Mouse (Mus musculus): Measurements from ENCODE around the gene Ywhab. TPM values are rescaled to one million over a fixed set of nuclear protein-coding genes. Genes with fewer than 3 reads are reported as not detected.
A peak's percentile ranks its signal among the peaks of the same experiment; 100 is the strongest.

Gene Ywhab
- 18.6 and 40.5 TPM in 2 replicates for polyA plus RNA-seq (2012; ENCODE audit: insufficient read depth, low replicate concordance)

DNA sequence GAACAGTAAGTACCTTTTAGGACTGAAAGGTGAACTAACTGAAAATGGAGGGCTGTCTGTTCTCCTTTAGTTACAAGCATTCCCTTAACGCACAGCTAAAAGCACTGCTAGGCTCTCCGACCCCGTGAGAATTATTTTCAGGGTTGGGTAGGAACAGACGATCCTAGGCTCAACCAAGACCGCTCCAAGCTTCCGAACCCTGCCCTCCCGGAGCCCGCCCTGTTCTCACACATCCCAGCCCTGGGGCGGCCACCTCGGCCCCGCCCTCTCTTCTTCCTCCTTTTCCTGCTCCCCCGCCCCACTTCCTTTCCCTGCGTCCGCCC lies at the start of gene Ywhab:
Gene Ywhab (plus strand): TSS at position 307 of the 323 bp plus-strand sequence.
- no peaks in the 10 kb centered on the region for H3K27me3 ChIP-seq (replicated peaks)
- TF ChIP-seq FLI1 (IDR thresholded peaks at IDR 0.05; ENCODE audit: low read length) (no peak), GATA1 (IDR thresholded peaks at IDR 0.05; ENCODE audit: borderline replicate concordance, low read length) (no peak)
- H3K4me1 ChIP-seq: peaks cover 56% of the 10 kb centered on the region
- peak within 1 kb of the TSS; percentile 99 for H3K4me3 ChIP-seq (replicated peaks)
- peaks cover 24% of the 10 kb centered on the region for H3K36me3 ChIP-seq (replicated peaks; ENCODE audit: low read length)
- H3K9me3 ChIP-seq: no peaks in the 10 kb centered on the region; the same call in 1 of the 2 replicates

DNA sequence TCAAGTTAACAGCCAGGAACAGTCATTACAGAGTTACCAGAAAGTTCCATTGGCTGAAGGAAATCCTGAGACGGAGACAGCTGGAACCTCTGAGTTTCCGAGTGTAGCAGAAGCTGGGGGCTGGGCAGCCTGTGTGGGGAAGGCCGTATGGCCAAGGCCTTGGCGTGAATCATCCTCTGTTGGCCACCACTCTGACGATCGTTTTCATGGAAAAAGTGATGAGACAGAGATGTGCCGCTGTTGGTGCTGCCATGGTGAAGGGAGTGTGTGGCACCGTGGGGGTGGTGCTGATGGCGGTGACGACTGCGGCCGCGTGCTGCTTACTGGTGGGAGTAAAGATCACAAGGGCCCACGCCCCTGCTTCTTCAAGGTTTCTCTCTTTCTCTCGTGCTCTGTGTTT lies 48.5 kb upstream of the Ywhab start:
- TF ChIP-seq GATA1 (IDR thresholded peaks at IDR 0.05; ENCODE audit: borderline replicate concordance, low read length) (no peak), FLI1 (IDR thresholded peaks at IDR 0.05; ENCODE audit: low read length) (no peak)
- Histone ChIP-seq H3K27me3 (replicated peaks) (peaks cover 48% of the 10 kb centered on the region), H3K4me3 (replicated peaks) (no peak overlapping the region), H3K9me3 (no peaks in the 10 kb centered on the region), H3K36me3 (replicated peaks; ENCODE audit: low read length) (no peaks in the 10 kb centered on the region), H3K4me1 (no peaks in the 10 kb centered on the region)

DNA sequence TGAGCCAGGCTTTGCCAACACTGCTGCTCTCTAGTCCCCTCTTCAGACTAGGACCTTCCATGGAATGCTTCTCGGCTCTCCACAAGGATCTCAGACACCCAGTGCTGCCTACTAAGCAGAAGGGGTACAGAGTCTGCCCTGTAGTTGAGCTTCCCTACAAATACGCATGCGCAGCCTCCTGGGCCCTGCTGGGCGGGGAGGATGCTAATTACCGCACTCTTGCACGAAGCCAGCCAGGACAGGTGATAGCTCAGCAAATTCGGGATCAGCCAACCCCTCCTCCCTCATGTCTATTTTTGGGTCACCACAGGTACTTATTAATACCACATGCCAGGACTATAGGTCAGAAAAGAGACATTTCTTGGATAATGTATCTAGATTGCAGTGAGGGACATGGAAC lies 46.8 kb upstream of the Ywhab start:
- Histone ChIP-seq H3K27me3 (replicated peaks) (peaks cover 47% of the 10 kb centered on the region), H3K4me1 (no peaks in the 10 kb centered on the region), H3K4me3 (replicated peaks) (no peak overlapping the region), H3K9me3 (no peaks in the 10 kb centered on the region), H3K36me3 (replicated peaks; ENCODE audit: low read length) (no peaks in the 10 kb centered on the region)
- TF ChIP-seq FLI1 (IDR thresholded peaks at IDR 0.05; ENCODE audit: low read length) (no peak), GATA1 (IDR thresholded peaks at IDR 0.05; ENCODE audit: borderline replicate concordance, low read length) (no peak)

DNA sequence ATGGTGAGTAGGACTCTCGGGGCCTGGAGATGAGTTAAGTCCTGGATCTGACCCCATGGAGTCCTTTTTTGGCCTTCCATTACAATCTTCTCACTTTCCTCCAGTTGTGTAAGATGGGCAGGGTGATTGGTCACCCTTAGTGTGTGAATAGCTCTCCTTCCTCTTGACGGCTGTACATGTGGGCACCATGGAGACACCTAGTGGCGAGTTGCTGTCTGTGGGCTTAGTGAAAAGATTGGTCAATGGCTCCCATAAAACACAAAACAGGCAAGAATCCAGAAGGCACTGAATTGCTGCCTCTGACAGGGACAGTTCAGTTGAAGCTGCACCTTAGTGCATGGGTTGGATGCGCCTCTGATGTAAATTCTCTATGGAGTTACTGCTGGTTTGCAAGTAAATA lies 43.0 kb upstream of the Ywhab start:
- no peaks in the 10 kb centered on the region for H3K9me3 ChIP-seq
- H3K36me3 ChIP-seq (replicated peaks; ENCODE audit: low read length): no peaks in the 10 kb centered on the region
- no peak for TF ChIP-seq GATA1 (IDR thresholded peaks at IDR 0.05; ENCODE audit: borderline replicate concordance, low read length)
- no peak for TF ChIP-seq FLI1 (IDR thresholded peaks at IDR 0.05; ENCODE audit: low read length)
- peaks cover 46% of the 10 kb centered on the region for H3K27me3 ChIP-seq (replicated peaks)
- no peaks in the 10 kb centered on the region for H3K4me1 ChIP-seq
- no peak overlapping the region for H3K4me3 ChIP-seq (replicated peaks)

DNA sequence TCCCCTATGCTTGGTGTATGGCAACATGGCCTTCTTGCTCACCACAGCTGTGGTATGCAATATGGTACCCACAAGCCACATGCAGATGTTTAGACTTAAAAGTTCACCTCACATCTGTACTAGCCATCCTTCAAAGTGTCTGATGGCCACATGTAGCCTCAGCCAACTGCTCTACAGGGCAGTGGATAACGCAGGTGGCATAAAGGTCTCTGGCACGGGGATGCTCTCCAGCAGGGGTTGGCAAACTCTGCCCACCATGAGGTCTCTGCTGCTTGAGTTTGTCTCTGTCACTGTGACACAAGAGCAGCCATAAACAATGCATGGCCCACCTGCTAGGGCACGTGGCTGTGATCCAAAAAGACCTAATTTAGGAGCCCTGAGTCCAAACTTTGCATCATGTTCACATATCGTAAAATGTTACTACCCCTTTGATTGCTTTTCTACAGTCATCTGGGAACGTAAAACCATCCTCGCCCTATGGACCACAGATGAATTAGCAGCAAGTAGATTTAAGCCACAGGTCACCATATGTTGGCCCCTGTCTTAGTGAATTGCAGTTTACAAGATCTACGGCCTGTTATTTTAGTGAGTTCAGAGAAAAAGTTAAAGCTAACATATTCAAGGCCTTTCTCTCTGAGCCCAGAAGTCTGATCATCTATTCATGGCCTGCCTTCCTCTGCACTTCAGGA lies 41.0 kb upstream of the Ywhab start:
- no peak for TF ChIP-seq GATA1 (IDR thresholded peaks at IDR 0.05; ENCODE audit: borderline replicate concordance, low read length)
- TF ChIP-seq FLI1 (IDR thresholded peaks at IDR 0.05; ENCODE audit: low read length): no peak
- H3K9me3 ChIP-seq: peaks cover 6% of the 10 kb centered on the region; the same call in 1 of the 2 replicates
- H3K4me1 ChIP-seq: no peaks in the 10 kb centered on the region
- H3K36me3 ChIP-seq (replicated peaks; ENCODE audit: low read length): no peaks in the 10 kb centered on the region
- peaks cover 38% of the 10 kb centered on the region for H3K27me3 ChIP-seq (replicated peaks)
- no peak overlapping the region for H3K4me3 ChIP-seq (replicated peaks)

DNA sequence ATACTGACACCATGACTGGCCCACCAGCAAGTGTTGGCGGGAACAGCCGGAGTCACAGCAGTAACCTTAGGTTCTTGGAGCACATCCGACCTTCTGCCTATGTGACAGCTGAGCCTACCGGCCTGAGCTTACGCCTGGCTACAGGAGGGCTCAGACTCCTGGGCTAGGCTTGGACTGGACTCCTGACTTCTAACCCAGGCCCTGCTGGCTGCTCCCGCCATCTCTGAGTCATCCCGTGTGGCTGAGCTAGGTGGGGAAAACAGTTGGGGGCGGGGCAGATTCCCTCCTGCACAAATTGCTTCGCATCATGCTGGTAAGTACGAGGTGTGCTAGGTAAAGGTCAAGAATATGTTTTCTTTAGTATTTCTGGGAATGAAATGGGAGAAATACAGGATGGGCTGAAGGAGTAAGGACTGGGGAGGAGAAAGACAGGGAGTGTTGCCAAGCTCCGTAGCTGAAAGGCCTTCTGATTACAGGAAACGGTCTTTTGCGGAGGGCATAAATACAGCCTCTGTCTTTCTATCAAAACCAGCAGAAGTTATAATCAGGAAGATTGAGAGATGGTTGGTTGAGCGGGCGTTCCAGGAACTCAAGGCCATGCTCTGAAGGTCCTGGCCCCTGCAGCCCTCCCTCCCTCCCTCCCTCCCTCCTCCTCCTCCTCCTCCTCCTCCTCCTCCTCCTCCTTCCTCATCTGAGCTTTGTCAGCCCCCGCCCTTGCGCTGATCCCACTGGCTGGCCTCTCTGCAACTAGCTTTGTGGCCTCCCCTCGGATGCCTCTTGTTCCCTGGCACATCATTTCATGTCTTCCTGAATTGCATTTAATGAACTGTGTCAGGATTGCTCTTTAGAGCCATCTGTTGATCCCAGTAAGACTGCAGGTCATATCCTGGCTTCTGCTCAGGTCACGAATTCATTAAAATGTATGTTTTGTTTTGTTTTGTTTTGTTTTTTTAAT lies 29.9 kb upstream of the Ywhab start:
- Histone ChIP-seq H3K36me3 (replicated peaks; ENCODE audit: low read length) (no peaks in the 10 kb centered on the region), H3K27me3 (replicated peaks) (peaks cover 43% of the 10 kb centered on the region), H3K4me1 (no peaks in the 10 kb centered on the region), H3K9me3 (peaks cover 10% of the 10 kb centered on the region), H3K4me3 (replicated peaks) (no peak overlapping the region)
- TF ChIP-seq FLI1 (IDR thresholded peaks at IDR 0.05; ENCODE audit: low read length): no peak
- TF ChIP-seq GATA1 (IDR thresholded peaks at IDR 0.05; ENCODE audit: borderline replicate concordance, low read length): no peak

DNA sequence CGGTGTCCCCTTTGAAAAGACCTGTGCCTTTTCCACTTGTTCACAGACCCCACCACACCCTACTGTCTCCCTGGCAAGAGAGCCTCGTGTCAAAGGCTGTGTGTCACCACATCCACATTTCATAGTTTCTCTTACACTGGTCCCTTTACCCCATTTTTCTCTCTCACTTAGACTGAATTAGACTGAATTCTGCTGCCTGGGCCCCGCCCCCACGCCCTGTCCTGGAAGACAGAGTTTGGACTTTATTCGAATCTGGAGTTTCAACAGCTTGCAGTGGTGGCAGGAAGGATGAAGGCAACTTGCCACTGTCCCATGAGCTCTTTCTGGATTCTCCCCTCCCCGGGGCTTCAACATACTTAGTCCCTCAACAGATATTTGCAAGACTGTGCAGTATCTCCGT lies 29.1 kb upstream of the Ywhab start:
- H3K4me3 ChIP-seq (replicated peaks): no peak overlapping the region
- peaks cover 46% of the 10 kb centered on the region for H3K27me3 ChIP-seq (replicated peaks)
- H3K36me3 ChIP-seq (replicated peaks; ENCODE audit: low read length): no peaks in the 10 kb centered on the region
- H3K4me1 ChIP-seq: no peaks in the 10 kb centered on the region
- TF ChIP-seq FLI1 (IDR thresholded peaks at IDR 0.05; ENCODE audit: low read length) (no peak), GATA1 (IDR thresholded peaks at IDR 0.05; ENCODE audit: borderline replicate concordance, low read length) (no peak)
- H3K9me3 ChIP-seq: peaks cover 10% of the 10 kb centered on the region

DNA sequence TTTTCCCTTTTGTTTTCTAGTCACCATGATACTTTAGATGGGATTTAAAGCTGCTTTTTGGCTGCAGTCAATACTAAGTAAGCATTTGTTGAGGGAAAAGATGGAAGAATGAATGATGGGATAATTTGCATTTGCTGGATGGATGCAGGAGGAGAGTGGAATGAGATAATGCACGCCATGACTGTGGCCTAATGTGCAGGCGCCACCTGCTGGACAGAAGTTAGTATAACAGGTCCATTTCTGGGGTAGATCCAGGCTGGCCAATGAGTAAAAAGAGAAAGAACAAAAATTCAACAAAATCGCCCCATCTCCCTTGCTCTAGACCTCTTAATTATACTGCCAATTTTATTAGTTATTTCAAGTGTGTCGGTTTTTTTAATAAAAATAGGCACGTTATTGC lies 26.2 kb upstream of the Ywhab start:
- Histone ChIP-seq H3K36me3 (replicated peaks; ENCODE audit: low read length) (no peaks in the 10 kb centered on the region), H3K27me3 (replicated peaks) (peaks cover 48% of the 10 kb centered on the region)

DNA sequence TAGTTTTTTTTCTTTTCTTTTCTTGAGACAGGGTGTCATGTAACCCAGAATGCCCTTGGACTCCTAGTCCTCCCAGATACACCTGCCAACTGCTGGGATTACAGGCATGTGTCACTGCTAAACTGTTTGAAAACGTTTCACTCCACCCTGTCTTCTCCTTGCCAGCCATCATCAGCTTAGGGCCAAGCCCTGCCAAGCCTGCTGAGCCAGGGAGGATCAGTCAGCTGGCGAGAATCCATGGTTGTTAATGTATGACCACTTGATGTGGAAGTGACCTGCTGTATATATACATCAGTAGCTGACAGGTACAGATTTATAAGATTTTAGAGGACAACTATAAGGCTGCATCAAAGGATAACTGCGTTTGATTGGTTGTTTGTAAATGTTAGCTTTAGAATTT lies 24.4 kb upstream of the Ywhab start:
- no peaks in the 10 kb centered on the region for H3K9me3 ChIP-seq
- H3K27me3 ChIP-seq (replicated peaks): peaks cover 37% of the 10 kb centered on the region
- H3K36me3 ChIP-seq (replicated peaks; ENCODE audit: low read length): no peaks in the 10 kb centered on the region
- no peaks in the 10 kb centered on the region for H3K4me1 ChIP-seq
- TF ChIP-seq GATA1 (IDR thresholded peaks at IDR 0.05; ENCODE audit: borderline replicate concordance, low read length) (no peak), FLI1 (IDR thresholded peaks at IDR 0.05; ENCODE audit: low read length) (no peak)
- no peak overlapping the region for H3K4me3 ChIP-seq (replicated peaks)

More for the DNA sequence above, 26.2 kb upstream of the Ywhab start:
- Histone ChIP-seq H3K4me1 (no peaks in the 10 kb centered on the region), H3K4me3 (replicated peaks) (no peak overlapping the region), H3K9me3 (peaks cover 2% of the 10 kb centered on the region)
- TF ChIP-seq FLI1 (IDR thresholded peaks at IDR 0.05; ENCODE audit: low read length): no peak
- TF ChIP-seq GATA1 (IDR thresholded peaks at IDR 0.05; ENCODE audit: borderline replicate concordance, low read length): no peak

DNA sequence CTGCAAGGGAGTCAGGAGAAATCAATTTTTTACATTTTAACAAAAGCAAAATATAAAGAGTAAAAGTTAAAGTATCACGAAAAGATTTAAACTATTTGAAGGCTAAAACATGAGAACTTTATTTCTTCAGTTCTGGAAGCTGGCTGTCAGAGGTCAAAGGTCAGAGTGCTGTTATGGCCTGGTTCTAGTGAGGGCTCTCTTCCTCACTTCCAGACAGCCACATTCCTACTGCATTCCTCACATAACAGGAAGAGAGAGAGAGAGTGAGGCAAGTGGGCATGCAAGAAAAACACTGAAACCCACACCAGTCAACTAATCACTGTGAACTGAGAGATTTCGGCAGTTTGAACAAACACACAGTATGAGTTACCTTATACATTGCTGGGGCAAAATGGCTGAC lies 20.7 kb upstream of the Ywhab start:
- Histone ChIP-seq H3K9me3 (no peaks in the 10 kb centered on the region), H3K4me3 (replicated peaks) (no peak overlapping the region), H3K27me3 (replicated peaks) (peaks cover 18% of the 10 kb centered on the region), H3K4me1 (no peaks in the 10 kb centered on the region), H3K36me3 (replicated peaks; ENCODE audit: low read length) (no peaks in the 10 kb centered on the region)
- TF ChIP-seq GATA1 (IDR thresholded peaks at IDR 0.05; ENCODE audit: borderline replicate concordance, low read length): no peak
- TF ChIP-seq FLI1 (IDR thresholded peaks at IDR 0.05; ENCODE audit: low read length): no peak
